ENCODE assay signal across 16 mouse cellular contexts in genomic region chr11:117995661-117996060, GRCm38 (mm10). TPM values are rescaled to one million over a fixed set of nuclear protein-coding genes. Genes with fewer than 3 reads are reported as not detected.
DNase-seq lines count a peak whose midpoint lies in the region; ATAC-seq and TF ChIP-seq lines count a peak whose summit lies in the region.
"Had no signal": no experiment of that assay in that cellular context is flagged by ENCODE, and none has a peak within 500 bp of the region (broad histone marks: within the 10 kb centered on the region; RNA-seq: fewer than 3 reads in every experiment).

No protein-coding gene starts in this region.

- no peak for TF ChIP-seq CTCF in gastrocnemius, adult 2 months (IDR thresholded peaks at IDR 0.05)
- TF ChIP-seq CTCF in layer of hippocampus, adult 2 months (conservative IDR thresholded peaks at IDR 0.05): no peak

- no peak for ATAC-seq in embryonic facial prominence, embryonic 14.5 days (ENCODE audit: low read depth)
- ATAC-seq in neural tube, embryonic 15.5 days (ENCODE audit: low FRiP score): no peak
- ATAC-seq: forebrain, embryonic 16.5 days had no signal

- no peak for DNase-seq in gastrocnemius, adult 2 months
- DNase-seq in gastrocnemius, postnatal 10 days: no peak
- no peak for DNase-seq in layer of hippocampus, adult 2 months (ENCODE audit: low spot score in 2 of 2)
- DNase-seq in layer of hippocampus, postnatal 25 days (ENCODE audit: extremely low spot score in 1 of 2, low spot score in 1 of 2): no peak
- DNase-seq in embryonic facial prominence, embryonic 14.5 days (ENCODE audit: low spot score): no peak
- no peak for DNase-seq in frontal cortex, postnatal 10 days (ENCODE audit: low spot score in 2 of 2)
- no peak for DNase-seq in layer of hippocampus, adult 9-11 months
- DNase-seq: cerebellum, adult 11-12 months; heart, adult 2 months; kidney, adult 8-10 months; layer of hippocampus, postnatal 36 days; lung, adult 18-20 months; right cerebral cortex, postnatal 14 days had no signal

- H3K36me3 ChIP-seq in embryonic facial prominence, embryonic 14.5 days (ENCODE audit: control insufficient read depth, insufficient read depth, low read length): peaks cover 22% of the 10 kb centered on the region
- peaks cover 11% of the 10 kb centered on the region for H3K36me3 ChIP-seq in neural tube, embryonic 15.5 days

- H3K9me3 ChIP-seq in embryonic facial prominence, embryonic 14.5 days (ENCODE audit: control insufficient read depth, low read length): no peaks in the 10 kb centered on the region
- no peaks in the 10 kb centered on the region for H3K9me3 ChIP-seq in neural tube, embryonic 15.5 days (replicated peaks)
- H3K9me3 ChIP-seq: midbrain, embryonic 12.5 days had no signal

- intact Hi-C loops in gastrocnemius, adult 2 months (cut with DNase I): no loop called here

- no peak overlapping the region for H3K4me3 ChIP-seq in gastrocnemius, adult 2 months
- H3K4me3 ChIP-seq in layer of hippocampus, adult 2 months: no peak overlapping the region
- no peak overlapping the region for H3K4me3 ChIP-seq in embryonic facial prominence, embryonic 14.5 days (ENCODE audit: low read depth, low read length)
- no peak overlapping the region for H3K4me3 ChIP-seq in neural tube, embryonic 15.5 days (replicated peaks)
- H3K4me3 ChIP-seq: heart, adult 2 months; midbrain, embryonic 12.5 days had no signal

- no peaks in the 10 kb centered on the region for H3K27me3 ChIP-seq in embryonic facial prominence, embryonic 14.5 days (replicated peaks; ENCODE audit: control insufficient read depth, insufficient read depth, low read length)
- no peaks in the 10 kb centered on the region for H3K27me3 ChIP-seq in neural tube, embryonic 15.5 days (replicated peaks)
- H3K27me3 ChIP-seq: midbrain, embryonic 12.5 days had no signal

- peak overlapping the region; percentile 78 for H3K27ac ChIP-seq in gastrocnemius, adult 2 months
- peak overlapping the region; percentile 39; the same call in 1 of the 2 replicates for H3K27ac ChIP-seq in layer of hippocampus, adult 2 months
- H3K27ac ChIP-seq in embryonic facial prominence, embryonic 14.5 days (replicated peaks; ENCODE audit: low read depth, low read length): peak overlapping the region; percentile 41; the same call in 1 of the 2 replicates
- H3K27ac ChIP-seq in neural tube, embryonic 15.5 days (replicated peaks): peak overlapping the region; percentile 66; the same call in 1 of the 2 replicates

- 60% methylated on average over 3 of the region's 3 CpGs for WGBS in embryonic facial prominence, embryonic 14.5 days
- WGBS in neural tube, embryonic 15.5 days: 55% methylated on average over 3 of the region's 3 CpGs

- H3K4me2 ChIP-seq in embryonic facial prominence, embryonic 14.5 days (ENCODE audit: low read depth, low read length): no peak overlapping the region
- H3K4me2 ChIP-seq in neural tube, embryonic 15.5 days: no peak overlapping the region
- H3K4me2 ChIP-seq: midbrain, embryonic 12.5 days had no signal

- H3K4me1 ChIP-seq in embryonic facial prominence, embryonic 14.5 days (ENCODE audit: control insufficient read depth, insufficient read depth, low read length): peaks cover 20% of the 10 kb centered on the region
- peaks cover 50% of the 10 kb centered on the region for H3K4me1 ChIP-seq in neural tube, embryonic 15.5 days

- H3K9ac ChIP-seq in embryonic facial prominence, embryonic 14.5 days (ENCODE audit: low read depth, low read length): no peak overlapping the region
- H3K9ac ChIP-seq in neural tube, embryonic 15.5 days (replicated peaks): peak overlapping the region; percentile 34; the same call in 1 of the 2 replicates
- H3K9ac ChIP-seq: midbrain, embryonic 12.5 days had no signal

RNA-seq across cellular contexts. Expression of gene Pgs1, which starts 9.6 kb away (rescaled TPM):
- 10 to 100 TPM; 17.2 to 18.0 TPM for total RNA-seq in gastrocnemius, adult 2 months (2021)
- 10 to 100 TPM; 17.8 to 21.6 TPM for total RNA-seq in gastrocnemius, postnatal 10 days (2021)
- total RNA-seq in layer of hippocampus, adult 2 months (2021): 10 to 100 TPM; 76.2 to 81.3 TPM
- total RNA-seq in layer of hippocampus, postnatal 25 days (2021): 10 to 100 TPM; 74.2 to 75.9 TPM
- 31.0 and 34.7 TPM in 2 replicates for polyA plus RNA-seq in embryonic facial prominence, embryonic 14.5 days (2014; fragmentation: Nextera tagmentation; extraction: Ambion mirVana)
- polyA plus RNA-seq in neural tube, embryonic 15.5 days (2015; fragmentation: Nextera tagmentation; extraction: Ambion mirVana): 60.7 and 62.8 TPM in 2 replicates

RNA-seq across cellular contexts. Expression of gene Socs3, which starts 25.8 kb away (rescaled TPM):
- total RNA-seq in gastrocnemius, adult 2 months (2021): 10 to 100 TPM in 1 of 2 experiments, 1 to 10 TPM in 1; 1.7 to 10.1 TPM
- 1 to 10 TPM; 6.2 to 9.8 TPM for total RNA-seq in gastrocnemius, postnatal 10 days (2021)
- 1 to 10 TPM in 1 of 2 experiments, under 1 TPM in 1; 0.92 to 1.3 TPM for total RNA-seq in layer of hippocampus, adult 2 months (2021)
- 1 to 10 TPM; 1.3 to 1.8 TPM for total RNA-seq in layer of hippocampus, postnatal 25 days (2021)
- polyA plus RNA-seq in embryonic facial prominence, embryonic 14.5 days (2014; fragmentation: Nextera tagmentation; extraction: Ambion mirVana): 6.8 and 8.3 TPM in 2 replicates
- polyA plus RNA-seq in neural tube, embryonic 15.5 days (2015; fragmentation: Nextera tagmentation; extraction: Ambion mirVana): 6.7 and 13.2 TPM in 2 replicates
